Mouse (Mus musculus) intestine, postnatal 0 days (tissue): Measurements from ENCODE around the gene Cryzl2. TPM values are rescaled to one million over a fixed set of nuclear protein-coding genes. Genes with fewer than 3 reads are reported as not detected.
A peak's percentile ranks its signal among the peaks of the same experiment; 100 is the strongest.

Experiments
- ATAC-seq: fragments of 200-750 bp; cut with Nextera tagmentation; 2 replicates; pipeline ENCODE4 v1.8.0; 2017; ENCODE audit warnings: mild to moderate bottlenecking, moderate TSS enrichment, moderate library complexity
- H3K27ac ChIP-seq: fragments of 300-500 bp; sonication (generic); 2 replicates; pipeline ENCODE4 v1.5.1; 2014; ENCODE audit warnings: mild to moderate bottlenecking, low read depth, low read length, moderate library complexity
- H3K27me3 ChIP-seq: fragments of 300-500 bp; sonication (generic); replicated peaks from 2 replicates; pipeline ENCODE4 v1.6.1; 2014; ENCODE audit warnings: low read length, mixed read lengths; ENCODE audit not compliant: control insufficient read depth, insufficient read depth
- H3K36me3 ChIP-seq: fragments of 300-500 bp; sonication (generic); 2 replicates; pipeline ENCODE4 v1.6.1; 2014; ENCODE audit warnings: mild to moderate bottlenecking, moderate library complexity; ENCODE audit not compliant: control insufficient read depth, insufficient read depth
- H3K4me1 ChIP-seq: fragments of 300-500 bp; sonication (generic); replicated peaks from 2 replicates; pipeline ENCODE4 v1.6.1; 2014; ENCODE audit warnings: antibody characterized with exemption, low read length, mixed read lengths; ENCODE audit not compliant: control insufficient read depth, insufficient read depth
- H3K4me2 ChIP-seq: fragments of 300-500 bp; sonication (generic); replicated peaks from 2 replicates; pipeline ENCODE4 v1.6.1; 2014; ENCODE audit warnings: low read depth, mild to moderate bottlenecking, moderate library complexity
- H3K4me3 ChIP-seq: fragments of 300-500 bp; sonication (generic); 2 replicates; pipeline ENCODE4 v1.5.1; 2014; ENCODE audit warnings: low read depth, low read length
- H3K9ac ChIP-seq: fragments of 300-500 bp; sonication (generic); 2 replicates; pipeline ENCODE4 v1.6.1; 2014; ENCODE audit warnings: mild to moderate bottlenecking, low read depth, low read length
- H3K9me3 ChIP-seq: fragments of 300-500 bp; sonication (generic); 2 replicates; pipeline ENCODE4 v1.6.1; 2016; ENCODE audit warnings: mixed run types; ENCODE audit not compliant: control insufficient read depth
- CTCF ChIP-seq: sonication (generic); IDR thresholded peaks from 2 replicates; pipeline ENCODE4 v1.5.1; 2016; ENCODE audit warnings: low read depth, mild to moderate bottlenecking, control low read depth, antibody characterized with exemption, moderate library complexity
- whole genome bisulfite sequencing: fragments of 180-500 bp; shearing (Covaris S2); extraction: QIAGEN DNeasy Blood & Tissue Kit; methylation state at CpG from one replicate; pipeline ENCODE4 v1.1.7; 2014; 5-methylcytosine and 5-hydroxymethylcytosine counted together
- polyA plus RNA-seq: library from polyadenylated mRNA; unstranded; fragments of >200 nt; fragmentation: Nextera tagmentation; extraction: Ambion mirVana; gene quantifications from 2 replicates; pipeline ENCODE4 v1.2.1, GENCODE M21; 2015

Gene Cryzl2
- polyA plus RNA-seq, 1 experiment from 2014 or later: 8.8 TPM

DNA sequence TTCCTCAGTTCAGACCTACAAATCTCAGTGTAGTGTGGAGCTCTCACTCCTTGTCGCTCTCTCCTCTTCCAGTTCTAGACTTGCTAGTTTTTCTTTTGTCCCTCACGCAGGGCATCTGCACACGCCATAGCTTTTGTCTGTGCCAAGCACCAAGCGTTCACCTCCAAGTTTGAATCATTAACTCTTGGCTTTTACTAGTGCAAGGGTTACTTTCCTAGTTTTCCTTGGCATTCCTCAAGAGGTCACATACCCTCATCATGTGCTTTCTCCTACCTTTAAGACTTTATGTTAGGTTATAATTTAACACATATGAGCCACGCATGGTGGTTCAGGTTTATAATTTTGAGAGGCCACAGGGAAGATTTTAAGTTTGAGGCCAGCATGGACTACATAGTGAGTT is 2.9 kb downstream of the Cryzl2 start:
- H3K4me2 ChIP-seq: no peak overlapping the region
- no peak for ATAC-seq
- 94% methylated on average over 5 of the region's 5 CpGs for WGBS

GRCm38 (mm10) chr1:157462336-157462735 is 4.0 kb downstream of the Cryzl2 start:
- ATAC-seq: no peak

More for the DNA sequence above, 2.9 kb downstream of the Cryzl2 start:
- no peaks in the 10 kb centered on the region for H3K4me1 ChIP-seq
- no peak for TF ChIP-seq CTCF
- H3K27ac ChIP-seq: no peak overlapping the region
- no peak overlapping the region for H3K4me3 ChIP-seq
- no peaks in the 10 kb centered on the region for H3K27me3 ChIP-seq
- no peaks in the 10 kb centered on the region for H3K9me3 ChIP-seq
- no peaks in the 10 kb centered on the region for H3K36me3 ChIP-seq
- no peak overlapping the region for H3K9ac ChIP-seq

DNA sequence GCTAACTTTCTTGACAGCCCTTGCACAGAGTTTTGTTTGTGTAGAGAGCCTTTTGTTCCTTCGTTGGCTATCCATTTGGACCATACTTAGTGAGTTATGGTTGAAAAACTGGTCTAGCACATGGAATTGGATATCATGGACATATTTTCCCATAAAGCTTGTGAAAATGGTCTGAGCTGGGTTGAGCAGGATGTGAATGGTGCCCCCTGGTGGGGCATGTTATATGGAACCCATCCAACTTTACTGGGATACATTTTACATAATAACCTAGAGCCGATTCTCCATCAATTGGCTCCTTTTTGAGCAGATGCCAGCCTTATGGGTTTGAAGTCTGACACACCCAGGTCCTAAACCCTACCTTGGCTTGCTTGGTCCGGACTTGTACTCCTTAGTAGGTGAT is 6.8 kb downstream of the Cryzl2 start:
- ATAC-seq: no peak
- Histone ChIP-seq H3K36me3 (no peaks in the 10 kb centered on the region), H3K27ac (no peak overlapping the region), H3K9me3 (no peaks in the 10 kb centered on the region), H3K9ac (no peak overlapping the region), H3K4me3 (no peak overlapping the region), H3K4me1 (no peaks in the 10 kb centered on the region), H3K27me3 (no peaks in the 10 kb centered on the region), H3K4me2 (no peak overlapping the region)
- peak; percentile 66 for TF ChIP-seq CTCF
- 80% methylated on average over 3 of the region's 3 CpGs for WGBS

More at GRCm38 (mm10) chr1:157462336-157462735, 4.0 kb downstream of the Cryzl2 start:
- Histone ChIP-seq H3K9ac (no peak overlapping the region), H3K4me3 (no peak overlapping the region), H3K9me3 (no peaks in the 10 kb centered on the region), H3K27me3 (no peaks in the 10 kb centered on the region), H3K4me1 (no peaks in the 10 kb centered on the region), H3K36me3 (no peaks in the 10 kb centered on the region), H3K4me2 (no peak overlapping the region), H3K27ac (no peak overlapping the region)
- TF ChIP-seq CTCF: no peak
- WGBS: 60% methylated on average over 3 of the region's 3 CpGs

- TF ChIP-seq CTCF: no peak
- WGBS: 93% methylated on average over 8 of the region's 8 CpGs
- no peak overlapping the region for H3K4me2 ChIP-seq
These were observed 9.5 kb downstream of the Cryzl2 start for GRCm38 (mm10) chr1:157467866-157468265.

GRCm38 (mm10) chr1:157470761-157471386 is 12.5 kb downstream of the Cryzl2 start:
- ATAC-seq: no peak
- no peak for TF ChIP-seq CTCF
- WGBS: 91% methylated on average over 9 of the region's 9 CpGs
- Histone ChIP-seq H3K4me1 (no peaks in the 10 kb centered on the region), H3K27ac (no peak overlapping the region), H3K27me3 (no peaks in the 10 kb centered on the region), H3K4me2 (no peak overlapping the region), H3K4me3 (no peak overlapping the region), H3K9me3 (no peaks in the 10 kb centered on the region), H3K36me3 (no peaks in the 10 kb centered on the region), H3K9ac (no peak overlapping the region)

More at GRCm38 (mm10) chr1:157467866-157468265, 9.5 kb downstream of the Cryzl2 start:
- no peak for ATAC-seq
- no peaks in the 10 kb centered on the region for H3K36me3 ChIP-seq
- H3K4me1 ChIP-seq: no peaks in the 10 kb centered on the region
- no peaks in the 10 kb centered on the region for H3K27me3 ChIP-seq
- no peak overlapping the region for H3K4me3 ChIP-seq
- no peak overlapping the region for H3K27ac ChIP-seq
- no peaks in the 10 kb centered on the region for H3K9me3 ChIP-seq
- H3K9ac ChIP-seq: no peak overlapping the region

DNA sequence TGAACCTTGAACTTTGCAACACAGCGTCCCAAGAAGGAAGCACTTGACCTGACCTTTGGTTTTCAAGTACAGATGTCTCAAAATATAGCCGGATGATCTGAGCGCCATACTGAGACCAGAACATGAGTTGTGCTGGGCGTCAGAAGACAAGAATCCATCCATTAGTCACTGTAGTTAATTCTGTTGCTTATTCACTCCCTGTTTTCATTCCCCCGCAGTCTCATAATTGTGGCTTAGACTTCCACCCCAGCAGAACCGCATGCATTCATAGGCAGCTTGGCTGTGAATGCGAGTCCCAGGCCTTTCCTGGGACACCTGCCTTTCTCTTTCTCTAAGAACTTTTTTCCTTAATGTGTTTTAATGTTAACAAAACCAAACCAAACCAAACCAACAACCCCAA is 14.3 kb downstream of the Cryzl2 start:
- H3K9ac ChIP-seq: no peak overlapping the region
- no peaks in the 10 kb centered on the region for H3K9me3 ChIP-seq
- H3K27ac ChIP-seq: no peak overlapping the region
- no peak for ATAC-seq
- H3K4me1 ChIP-seq: no peaks in the 10 kb centered on the region
- H3K4me2 ChIP-seq: no peak overlapping the region
- WGBS: 83% methylated on average over 7 of the region's 7 CpGs
- no peak overlapping the region for H3K4me3 ChIP-seq
- no peak for TF ChIP-seq CTCF
- no peaks in the 10 kb centered on the region for H3K27me3 ChIP-seq
- H3K36me3 ChIP-seq: no peaks in the 10 kb centered on the region

GRCm38 (mm10) chr1:157474865-157475264 is 16.5 kb downstream of the Cryzl2 start:
- Histone ChIP-seq H3K4me3 (no peak overlapping the region), H3K4me1 (no peaks in the 10 kb centered on the region), H3K4me2 (no peak overlapping the region), H3K9me3 (no peaks in the 10 kb centered on the region), H3K9ac (no peak overlapping the region), H3K36me3 (peaks cover 4% of the 10 kb centered on the region; the same call in 1 of the 2 replicates), H3K27ac (no peak overlapping the region), H3K27me3 (no peaks in the 10 kb centered on the region)
- 47% methylated on average over 8 of the region's 8 CpGs for WGBS
- no peak for TF ChIP-seq CTCF
- no peak for ATAC-seq
